Mouse (Mus musculus) heart, embryonic 15.5 days (tissue): ENCODE measurements around the gene Hspa1l. TPM values are rescaled to one million over a fixed set of nuclear protein-coding genes. Genes with fewer than 3 reads are reported as not detected.
"Not testable (repeated sequence)": the region's sequence is repeated elsewhere in the genome, so short reads cannot be mapped to it uniquely, and the experiment has no call there.

Experiments used
- ATAC-seq: fragments of 200-750 bp; cut with Nextera tagmentation; replicated peaks from 2 replicates; pipeline ENCODE4 v1.8.0; 2017; ENCODE audit warnings: low read depth, moderate TSS enrichment; ENCODE audit not compliant: insufficient number of reproducible peaks, insufficient read depth, low FRiP score
- H3K27ac ChIP-seq: fragments of 300-500 bp; sonication (generic); 2 replicates; pipeline ENCODE4 v1.5.1; 2015; ENCODE audit warnings: mild to moderate bottlenecking, inconsistent platforms
- H3K27me3 ChIP-seq: fragments of 300-500 bp; sonication (generic); 2 replicates; pipeline ENCODE4 v1.6.1; 2015; ENCODE audit warnings: inconsistent platforms
- H3K36me3 ChIP-seq: fragments of 300-500 bp; sonication (generic); 2 replicates; pipeline ENCODE4 v1.6.1; 2015; ENCODE audit warnings: mild to moderate bottlenecking, inconsistent platforms
- H3K4me1 ChIP-seq: fragments of 300-500 bp; sonication (generic); replicated peaks from 2 replicates; pipeline ENCODE4 v1.6.1; 2015; ENCODE audit warnings: inconsistent platforms
- H3K4me2 ChIP-seq: fragments of 300-500 bp; sonication (generic); 2 replicates; pipeline ENCODE4 v1.6.1; 2015; ENCODE audit warnings: inconsistent platforms, mild to moderate bottlenecking, moderate library complexity
- H3K4me3 ChIP-seq: fragments of 300-500 bp; sonication (generic); 2 replicates; pipeline ENCODE4 v1.5.1; 2015; ENCODE audit warnings: mild to moderate bottlenecking, inconsistent platforms
- H3K9ac ChIP-seq: fragments of 300-500 bp; sonication (generic); 2 replicates; pipeline ENCODE4 v1.6.1; 2015; ENCODE audit warnings: mild to moderate bottlenecking, inconsistent platforms
- H3K9me3 ChIP-seq: fragments of 300-500 bp; sonication (generic); replicated peaks from 2 replicates; pipeline ENCODE4 v1.6.1; 2016; ENCODE audit warnings: inconsistent platforms
- WGBS: fragments of 180-500 bp; shearing (Covaris S2); methylation state at CpG from one replicate; pipeline ENCODE4 v1.1.7; 2015; ENCODE audit warnings: mixed read lengths; 5-methylcytosine and 5-hydroxymethylcytosine counted together
- polyA plus RNA-seq: library from polyadenylated mRNA; unstranded; fragments of >200 nt; fragmentation: Nextera tagmentation; extraction: Ambion mirVana; gene quantifications from 2 replicates; pipeline ENCODE4 v1.2.1, GENCODE M21; 2015

Gene Hspa1l
- polyA plus RNA-seq, 1 experiment from 2014 or later, result 2.6 TPM

GRCm38 (mm10) chr17:34937960-34938505 lies 34.5 kb upstream of the Hspa1l start:
- Histone ChIP-seq H3K4me1 (peaks cover 7% of the 10 kb centered on the region), H3K27ac (no peak overlapping the region), H3K36me3 (peaks cover 11% of the 10 kb centered on the region; the same call in 1 of the 2 replicates), H3K9ac (no peak overlapping the region), H3K4me3 (no peak overlapping the region), H3K4me2 (no peak overlapping the region), H3K27me3 (no peaks in the 10 kb centered on the region), H3K9me3 (no peaks in the 10 kb centered on the region)
- WGBS, result 81% methylated on average over 6 of the region's 6 CpGs
- ATAC-seq, result no peak

DNA sequence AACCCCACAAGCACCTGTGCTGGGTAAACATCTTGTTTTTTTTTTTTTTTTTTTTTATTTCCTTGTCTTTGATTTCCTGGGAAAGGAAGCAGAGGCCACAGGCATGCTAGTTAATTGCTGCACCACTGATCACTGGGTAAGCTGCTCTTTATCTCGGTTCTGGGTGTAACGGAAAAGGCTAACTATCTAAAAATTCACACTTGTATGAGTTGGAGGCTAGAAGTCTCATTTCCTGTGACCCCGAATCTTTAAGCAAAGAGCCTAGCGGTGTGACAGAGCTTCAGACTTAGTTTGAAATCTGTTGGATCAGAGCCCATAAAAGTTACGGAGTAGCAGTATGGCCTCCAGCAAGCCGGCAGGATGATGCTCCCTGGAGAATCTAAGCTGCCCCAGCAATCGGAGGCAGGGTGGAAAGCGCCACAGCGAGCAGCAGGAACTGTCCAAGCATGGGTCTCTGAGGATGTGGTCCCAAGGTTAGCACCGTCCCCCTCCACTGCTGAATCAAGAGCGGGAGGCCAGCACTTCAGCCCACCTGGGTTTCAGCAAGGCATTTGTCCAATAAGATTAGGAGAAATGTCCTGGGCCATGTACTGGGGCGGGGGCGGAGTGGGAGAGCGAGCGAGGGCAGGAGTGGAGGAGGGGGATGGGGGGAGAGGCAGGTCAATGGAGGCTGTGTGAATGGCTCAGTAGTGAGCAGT lies 31.0 kb upstream of the Hspa1l start:
- H3K4me3 ChIP-seq, result peak overlapping the region; percentile 40
- H3K4me1 ChIP-seq, result peaks cover 11% of the 10 kb centered on the region
- H3K9ac ChIP-seq, result peak overlapping the region; percentile 25
- ATAC-seq, result peak; percentile 31; the same call in 1 of the 2 replicates
- no peaks in the 10 kb centered on the region for H3K27me3 ChIP-seq
- WGBS, result 5% methylated on average over 15 of the region's 15 CpGs
- H3K9me3 ChIP-seq, result no peaks in the 10 kb centered on the region
- H3K27ac ChIP-seq, result peak overlapping the region; percentile 50
- peak overlapping the region; percentile 64 for H3K4me2 ChIP-seq
- H3K36me3 ChIP-seq, result 0 out of 2 replicates have a peak, but pooled peaks cover 2% of the 10 kb centered on the region

DNA sequence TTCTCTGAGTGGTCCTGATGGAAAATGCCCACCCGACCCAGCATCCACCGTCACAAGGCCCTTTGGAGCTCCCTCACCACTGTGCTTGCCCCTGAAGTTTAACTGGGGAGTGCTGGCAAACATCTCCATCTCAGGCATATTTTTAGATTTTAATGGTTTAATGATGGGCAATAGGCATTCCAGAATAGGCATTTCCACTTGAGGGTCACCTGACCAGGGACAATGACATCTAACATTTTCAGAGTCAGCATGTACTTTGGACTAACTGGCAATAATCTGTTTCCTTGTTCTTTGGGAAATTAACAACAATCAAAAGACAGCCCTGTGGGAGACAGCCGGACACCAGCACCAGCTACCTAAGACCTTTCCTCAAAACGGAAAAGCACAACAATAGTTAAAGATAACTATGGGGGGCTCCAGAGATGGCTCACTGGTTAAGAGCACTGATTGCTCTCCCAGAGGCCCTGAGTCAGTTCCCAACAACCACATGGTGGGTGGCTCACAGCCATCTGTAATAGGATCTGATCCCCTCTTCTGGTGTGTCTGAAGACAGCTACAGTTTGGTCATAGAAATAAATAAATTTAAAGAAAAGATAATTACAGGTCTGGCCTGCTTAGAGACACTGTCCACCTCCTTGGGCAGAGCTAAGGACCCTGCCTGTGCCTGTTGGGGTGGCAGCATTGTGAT lies 29.2 kb upstream of the Hspa1l start:
- no peak for ATAC-seq
- Histone ChIP-seq H3K4me1 (peaks cover 11% of the 10 kb centered on the region), H3K9me3 (no peaks in the 10 kb centered on the region), H3K27ac (no peak overlapping the region), H3K4me3 (no peak overlapping the region), H3K4me2 (no peak overlapping the region), H3K36me3 (no peaks in the 10 kb centered on the region), H3K9ac (no peak overlapping the region), H3K27me3 (no peaks in the 10 kb centered on the region)
- 77% methylated on average over 4 of the region's 4 CpGs for WGBS

- no peak overlapping the region for H3K27ac ChIP-seq
- no peak for ATAC-seq
- no peak overlapping the region; the same call in 1 of the 2 replicates for H3K9ac ChIP-seq
- no peak overlapping the region for H3K4me2 ChIP-seq
- peaks cover 11% of the 10 kb centered on the region for H3K4me1 ChIP-seq
- H3K4me3 ChIP-seq, result no peak overlapping the region
- H3K27me3 ChIP-seq, result no peaks in the 10 kb centered on the region
- no peaks in the 10 kb centered on the region for H3K9me3 ChIP-seq
- 0 out of 2 replicates have a peak, but pooled peaks cover under 1% of the 10 kb centered on the region for H3K36me3 ChIP-seq
Measured at GRCm38 (mm10) chr17:34944362-34944761, 28.1 kb upstream of the Hspa1l start.

DNA sequence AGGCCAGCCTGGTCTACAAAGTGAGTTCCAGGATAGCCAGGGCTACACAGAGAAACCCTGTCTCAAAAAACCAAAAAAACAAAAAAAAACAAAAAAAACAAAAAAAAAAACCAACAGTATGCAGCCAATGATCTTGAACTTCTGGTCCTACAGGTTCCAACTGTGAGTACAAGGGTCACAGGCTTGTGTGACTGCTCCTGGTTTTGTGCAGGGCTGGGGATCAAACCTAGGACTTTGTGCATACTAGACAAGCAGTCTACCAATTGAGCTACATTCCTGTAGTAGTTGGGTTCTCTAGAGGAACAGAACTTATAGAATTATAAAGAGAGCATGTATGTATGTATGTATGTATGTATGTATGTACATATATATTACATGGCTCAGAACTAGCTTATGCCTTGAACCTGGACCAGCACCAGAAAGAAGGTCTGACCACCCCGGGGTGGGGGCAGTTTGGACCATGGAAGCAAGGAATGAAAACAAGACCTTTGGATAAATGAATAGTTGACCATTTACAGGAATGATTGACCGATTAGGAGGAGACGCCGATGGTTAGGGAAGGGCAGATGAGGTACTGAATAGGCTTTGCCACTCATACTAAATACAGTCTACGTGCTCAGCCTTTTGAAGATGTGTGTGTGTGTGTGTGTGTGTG lies 25.9 kb upstream of the Hspa1l start:
- no peak overlapping the region for H3K4me2 ChIP-seq
- no peak overlapping the region for H3K4me3 ChIP-seq
- no peak overlapping the region for H3K27ac ChIP-seq
- no peaks in the 10 kb centered on the region for H3K9me3 ChIP-seq
- no peak overlapping the region for H3K9ac ChIP-seq
- no peak for ATAC-seq
- H3K36me3 ChIP-seq, result peaks cover 16% of the 10 kb centered on the region
- H3K27me3 ChIP-seq, result no peaks in the 10 kb centered on the region
- peaks cover 21% of the 10 kb centered on the region for H3K4me1 ChIP-seq
- WGBS, result 89% methylated on average over 5 of the region's 5 CpGs

- Histone ChIP-seq H3K9ac (no peak overlapping the region), H3K4me1 (peaks cover 18% of the 10 kb centered on the region), H3K9me3 (no peaks in the 10 kb centered on the region), H3K27ac (no peak overlapping the region), H3K36me3 (peaks cover 16% of the 10 kb centered on the region), H3K4me2 (no peak overlapping the region), H3K4me3 (no peak overlapping the region), H3K27me3 (no peaks in the 10 kb centered on the region)
- no peak for ATAC-seq
- 25% methylated on average over 8 of the region's 8 CpGs for WGBS
Measured at GRCm38 (mm10) chr17:34947606-34948005, 24.9 kb upstream of the Hspa1l start.

DNA sequence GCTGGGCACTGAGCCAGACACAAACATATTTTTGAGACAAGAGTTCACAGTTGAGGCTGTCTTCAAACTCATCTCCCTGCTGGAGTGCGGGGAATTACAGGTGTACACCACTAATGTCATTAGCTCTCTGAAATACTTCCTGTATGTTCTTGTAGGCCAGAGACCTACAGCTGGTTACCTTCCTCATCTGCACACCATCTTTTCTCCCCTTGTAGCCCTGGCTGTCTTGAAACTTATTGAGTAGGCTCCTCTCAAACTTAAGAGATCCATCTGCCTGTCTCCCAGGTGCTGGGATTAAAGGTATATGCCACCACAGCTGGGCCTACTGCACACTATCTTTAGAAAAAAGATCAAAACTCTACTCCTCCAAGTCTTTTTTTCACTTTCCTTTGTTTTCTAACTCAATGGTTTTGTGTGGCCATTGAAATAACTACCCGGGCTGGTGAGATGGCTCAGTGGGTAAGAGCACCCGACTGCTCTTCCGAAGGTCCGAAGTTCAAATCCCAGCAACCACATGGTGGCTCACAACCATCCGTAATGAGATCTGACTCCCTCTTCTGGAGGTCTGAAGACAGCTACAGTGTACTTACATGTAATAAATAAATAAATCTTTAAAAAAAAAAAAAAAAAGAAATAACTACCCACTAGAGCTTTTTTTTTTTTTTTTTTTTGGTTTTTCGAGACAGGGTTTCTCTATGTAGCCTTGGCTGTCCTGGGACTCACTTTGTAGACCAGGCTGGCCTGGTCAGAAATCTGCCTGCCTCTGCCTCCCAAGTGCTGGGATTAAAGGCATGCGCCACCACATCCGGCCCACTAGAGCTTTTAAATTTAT lies 23.6 kb upstream of the Hspa1l start:
- WGBS, result 59% methylated on average over 9 of the region's 9 CpGs
- H3K9me3 ChIP-seq, H3K4me3 ChIP-seq, ATAC-seq, H3K4me2 ChIP-seq, H3K27ac ChIP-seq, H3K9ac ChIP-seq, H3K27me3 ChIP-seq: not testable (repeated sequence)
- peaks cover 18% of the 10 kb centered on the region for H3K4me1 ChIP-seq
- H3K36me3 ChIP-seq, result peaks cover 16% of the 10 kb centered on the region

GRCm38 (mm10) chr17:34949553-34949969 lies 22.9 kb upstream of the Hspa1l start:
- Histone ChIP-seq H3K9ac (no peak overlapping the region), H3K4me1 (peaks cover 14% of the 10 kb centered on the region), H3K36me3 (peaks cover 16% of the 10 kb centered on the region), H3K9me3 (no peaks in the 10 kb centered on the region), H3K27me3 (no peaks in the 10 kb centered on the region), H3K27ac (no peak overlapping the region; the same call in 1 of the 2 replicates), H3K4me3 (no peak overlapping the region), H3K4me2 (no peak overlapping the region)
- WGBS, result 50% methylated on average over 4 of the region's 4 CpGs
- no peak for ATAC-seq

DNA sequence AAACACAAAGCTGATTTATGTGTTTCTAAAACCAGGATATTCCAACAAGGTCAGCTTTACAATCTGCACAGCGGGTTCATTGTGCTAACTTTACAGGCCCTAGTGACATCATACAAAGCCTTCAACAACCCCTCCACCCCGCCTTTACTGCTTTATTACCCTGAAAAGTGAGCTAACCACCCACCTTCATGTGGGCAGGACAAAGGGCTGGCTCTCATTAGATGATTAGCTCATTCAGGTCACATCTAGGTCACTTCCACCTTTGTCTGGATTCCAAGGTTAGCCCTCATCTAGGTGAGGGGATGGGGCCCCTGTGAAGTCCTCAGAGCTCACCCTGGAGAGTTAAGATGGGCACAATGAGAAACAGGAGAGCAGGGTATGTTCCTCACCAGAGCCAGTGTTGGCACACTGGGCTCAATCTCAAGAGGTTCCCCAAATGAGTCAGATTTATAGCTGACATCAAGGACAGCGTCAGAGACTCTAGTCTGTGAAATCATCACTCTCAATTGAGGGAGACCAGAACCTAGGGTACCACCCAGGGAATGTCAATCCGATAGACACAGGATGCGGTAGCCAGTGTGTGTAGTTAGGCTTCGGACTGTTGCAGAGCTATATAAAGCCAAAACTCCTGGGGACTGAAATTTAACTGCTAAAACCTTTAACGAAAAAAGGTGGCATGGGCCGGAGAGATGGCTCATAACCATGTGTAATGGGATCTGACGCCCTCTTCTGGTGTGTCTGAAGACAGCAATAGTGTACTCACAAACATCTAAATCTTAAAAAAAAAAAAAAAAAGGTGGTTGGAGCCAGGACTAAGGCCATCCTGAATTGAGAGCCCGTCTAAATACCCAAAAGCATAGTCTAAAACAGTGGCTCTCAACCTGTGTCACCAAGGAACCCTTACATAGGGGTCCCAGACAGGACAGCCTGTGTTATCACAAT lies 21.7 kb upstream of the Hspa1l start:
- H3K4me3 ChIP-seq, result peak overlapping the region; percentile 99
- peak overlapping the region; percentile 79 for H3K4me2 ChIP-seq
- no peak for ATAC-seq
- 32% methylated on average over 10 of the region's 10 CpGs for WGBS
- H3K9me3 ChIP-seq, result no peaks in the 10 kb centered on the region
- H3K27ac ChIP-seq, result peak overlapping the region; percentile 88
- peak overlapping the region; percentile 98 for H3K9ac ChIP-seq
- H3K4me1 ChIP-seq, result peaks cover 14% of the 10 kb centered on the region
- H3K36me3 ChIP-seq, result peaks cover 16% of the 10 kb centered on the region
- no peaks in the 10 kb centered on the region for H3K27me3 ChIP-seq
